Mouse (Mus musculus) midbrain, embryonic 12.5 days (tissue): Measurements from ENCODE around the gene Dcbld2. TPM values are rescaled to one million over a fixed set of nuclear protein-coding genes. Genes with fewer than 3 reads are reported as not detected.
A peak's percentile ranks its signal among the peaks of the same experiment; 100 is the strongest.

ENCODE experiments used
- ATAC-seq: fragments of 200-750 bp; cut with Nextera tagmentation; 2 replicates; pipeline ENCODE4 v1.8.0; 2017; ENCODE audit warnings: low read depth, moderate TSS enrichment, moderate library complexity; ENCODE audit not compliant: low FRiP score
- H3K27ac ChIP-seq: fragments of 300-500 bp; sonication (generic); replicated peaks from 2 replicates; pipeline ENCODE4 v1.5.1; 2016; ENCODE audit warnings: mild to moderate bottlenecking
- H3K27me3 ChIP-seq: fragments of 300-500 bp; sonication (generic); 2 replicates; pipeline ENCODE4 v1.6.1; 2016; ENCODE audit warnings: mild to moderate bottlenecking
- H3K36me3 ChIP-seq: fragments of 300-500 bp; sonication (generic); 2 replicates; pipeline ENCODE4 v1.6.1; 2016
- H3K4me1 ChIP-seq: fragments of 300-500 bp; sonication (generic); 2 replicates; pipeline ENCODE4 v1.6.1; 2016
- H3K4me2 ChIP-seq: fragments of 300-500 bp; sonication (generic); replicated peaks from 2 replicates; pipeline ENCODE4 v1.6.1; 2016; ENCODE audit warnings: mild to moderate bottlenecking, moderate library complexity
- H3K4me3 ChIP-seq: fragments of 300-500 bp; sonication (generic); 2 replicates; pipeline ENCODE4 v1.5.1; 2016; ENCODE audit warnings: mild to moderate bottlenecking
- H3K9ac ChIP-seq: fragments of 300-500 bp; sonication (generic); replicated peaks from 2 replicates; pipeline ENCODE4 v1.6.1; 2016; ENCODE audit warnings: mild to moderate bottlenecking, moderate library complexity
- H3K9me3 ChIP-seq: fragments of 300-500 bp; sonication (generic); 2 replicates; pipeline ENCODE4 v1.6.1; 2016; ENCODE audit warnings: mild to moderate bottlenecking
- WGBS: fragments of 180-500 bp; shearing (Covaris S2); methylation state at CpG from one replicate; pipeline ENCODE4 v1.1.7; 2016; 5-methylcytosine and 5-hydroxymethylcytosine counted together
- polyA plus RNA-seq: library from polyadenylated mRNA; unstranded; fragments of >200 nt; fragmentation: Nextera tagmentation; extraction: Ambion mirVana; gene quantifications from 2 replicates; pipeline ENCODE4 v1.2.1, GENCODE M21; 2016

Gene Dcbld2
- 7.9 and 8.3 TPM in 2 replicates for polyA plus RNA-seq

- Histone ChIP-seq H3K36me3 (no peaks in the 10 kb centered on the region), H3K27ac (peak within 1 kb of the TSS; percentile 91), H3K9ac (peak within 1 kb of the TSS; percentile 87), H3K4me1 (peaks cover 13% of the 10 kb centered on the region), H3K4me3 (peak within 1 kb of the TSS; percentile 90), H3K27me3 (no peaks in the 10 kb centered on the region), H3K9me3 (no peaks in the 10 kb centered on the region), H3K4me2 (peak within 1 kb of the TSS; percentile 75)
- ATAC-seq, result peak; percentile 99
- 0% methylated on average over 27 of the region's 32 CpGs for WGBS
Observed at GRCm38 (mm10) chr16:58408062-58408486, at the start of gene Dcbld2. Gene Dcbld2, plus strand, starts transcription at chr16:58408443.

- Histone ChIP-seq H3K9ac (no peak overlapping the region), H3K4me3 (no peak overlapping the region), H3K9me3 (no peaks in the 10 kb centered on the region), H3K4me1 (no peaks in the 10 kb centered on the region), H3K27me3 (no peaks in the 10 kb centered on the region), H3K36me3 (no peaks in the 10 kb centered on the region), H3K27ac (no peak overlapping the region), H3K4me2 (no peak overlapping the region)
- 68% methylated on average over 1 of the region's 1 CpGs for WGBS
- no peak for ATAC-seq
Observed at GRCm38 (mm10) chr16:58377170-58377569, 31.1 kb upstream of the Dcbld2 start.

- no peaks in the 10 kb centered on the region for H3K36me3 ChIP-seq
Observed at GRCm38 (mm10) chr16:58377756-58378503, 30.3 kb upstream of the Dcbld2 start.

GRCm38 (mm10) chr16:58386241-58386757 is 21.9 kb upstream of the Dcbld2 start:
- Histone ChIP-seq H3K9me3 (no peaks in the 10 kb centered on the region), H3K36me3 (no peaks in the 10 kb centered on the region), H3K27me3 (no peaks in the 10 kb centered on the region), H3K4me1 (no peaks in the 10 kb centered on the region), H3K27ac (no peak overlapping the region), H3K4me3 (no peak overlapping the region), H3K9ac (no peak overlapping the region), H3K4me2 (no peak overlapping the region)
- ATAC-seq, result no peak
- 92% methylated on average over 4 of the region's 4 CpGs for WGBS

More at GRCm38 (mm10) chr16:58377756-58378503, 30.3 kb upstream of the Dcbld2 start:
- 78% methylated on average over 13 of the region's 13 CpGs for WGBS
- Histone ChIP-seq H3K4me1 (no peaks in the 10 kb centered on the region), H3K9me3 (no peaks in the 10 kb centered on the region), H3K4me3 (no peak overlapping the region), H3K9ac (no peak overlapping the region), H3K27me3 (no peaks in the 10 kb centered on the region), H3K27ac (no peak overlapping the region), H3K4me2 (no peak overlapping the region)
- no peak for ATAC-seq

- H3K27ac ChIP-seq, result no peak overlapping the region
- no peak for ATAC-seq
- no peaks in the 10 kb centered on the region for H3K9me3 ChIP-seq
- no peak overlapping the region for H3K4me3 ChIP-seq
- H3K27me3 ChIP-seq, result no peaks in the 10 kb centered on the region
- no peak overlapping the region for H3K4me2 ChIP-seq
- 17% methylated on average over 7 of the region's 7 CpGs for WGBS
- H3K9ac ChIP-seq, result no peak overlapping the region
- no peaks in the 10 kb centered on the region for H3K36me3 ChIP-seq
- no peaks in the 10 kb centered on the region for H3K4me1 ChIP-seq
Observed at GRCm38 (mm10) chr16:58389143-58389755, 19.0 kb upstream of the Dcbld2 start.

- WGBS, result 90% methylated on average over 3 of the region's 3 CpGs
- no peak overlapping the region for H3K4me3 ChIP-seq
- no peak for ATAC-seq
- no peaks in the 10 kb centered on the region for H3K27me3 ChIP-seq
- H3K9me3 ChIP-seq, result no peaks in the 10 kb centered on the region
- no peak overlapping the region for H3K4me2 ChIP-seq
- no peak overlapping the region for H3K27ac ChIP-seq
- H3K9ac ChIP-seq, result no peak overlapping the region
- H3K36me3 ChIP-seq, result no peaks in the 10 kb centered on the region
- no peaks in the 10 kb centered on the region for H3K4me1 ChIP-seq
Observed at GRCm38 (mm10) chr16:58393036-58393435, 15.2 kb upstream of the Dcbld2 start.

- no peaks in the 10 kb centered on the region for H3K9me3 ChIP-seq
- WGBS, result 85% methylated on average over 5 of the region's 5 CpGs
Observed at GRCm38 (mm10) chr16:58394156-58394555, 14.1 kb upstream of the Dcbld2 start.

GRCm38 (mm10) chr16:58398604-58399003 is 9.6 kb upstream of the Dcbld2 start:
- Histone ChIP-seq H3K36me3 (no peaks in the 10 kb centered on the region), H3K27me3 (no peaks in the 10 kb centered on the region), H3K27ac (no peak overlapping the region), H3K4me3 (no peak overlapping the region), H3K9me3 (no peaks in the 10 kb centered on the region), H3K4me2 (no peak overlapping the region), H3K9ac (no peak overlapping the region), H3K4me1 (0 out of 2 replicates have a peak, but pooled peaks cover 4% of the 10 kb centered on the region)
- 82% methylated on average over 3 of the region's 3 CpGs for WGBS
- ATAC-seq, result no peak

More at GRCm38 (mm10) chr16:58394156-58394555, 14.1 kb upstream of the Dcbld2 start:
- H3K9ac ChIP-seq, result no peak overlapping the region
- no peak overlapping the region for H3K4me2 ChIP-seq
- no peaks in the 10 kb centered on the region for H3K27me3 ChIP-seq
- H3K4me1 ChIP-seq, result no peaks in the 10 kb centered on the region
- no peaks in the 10 kb centered on the region for H3K36me3 ChIP-seq
- no peak for ATAC-seq
- no peak overlapping the region for H3K4me3 ChIP-seq
- no peak overlapping the region for H3K27ac ChIP-seq

- no peak overlapping the region for H3K9ac ChIP-seq
- no peaks in the 10 kb centered on the region for H3K36me3 ChIP-seq
- H3K4me1 ChIP-seq, result 0 out of 2 replicates have a peak, but pooled peaks cover 4% of the 10 kb centered on the region
- H3K9me3 ChIP-seq, result no peaks in the 10 kb centered on the region
- H3K4me3 ChIP-seq, result no peak overlapping the region
- WGBS, result 65% methylated on average over 2 of the region's 2 CpGs
- H3K27ac ChIP-seq, result no peak overlapping the region
- no peak overlapping the region for H3K4me2 ChIP-seq
- ATAC-seq, result no peak
- no peaks in the 10 kb centered on the region for H3K27me3 ChIP-seq
Observed at GRCm38 (mm10) chr16:58401079-58401478, 7.2 kb upstream of the Dcbld2 start.

GRCm38 (mm10) chr16:58404665-58405064 is 3.6 kb upstream of the Dcbld2 start:
- 59% methylated on average over 7 of the region's 7 CpGs for WGBS
- Histone ChIP-seq H3K27ac (no peak overlapping the region), H3K27me3 (no peaks in the 10 kb centered on the region), H3K4me1 (peaks cover 10% of the 10 kb centered on the region), H3K9me3 (no peaks in the 10 kb centered on the region), H3K9ac (no peak overlapping the region), H3K36me3 (no peaks in the 10 kb centered on the region), H3K4me3 (no peak overlapping the region), H3K4me2 (no peak overlapping the region)
- no peak for ATAC-seq

GRCm38 (mm10) chr16:58405271-58405670 is 3.0 kb upstream of the Dcbld2 start:
- Histone ChIP-seq H3K9ac (no peak overlapping the region), H3K27ac (no peak overlapping the region), H3K9me3 (no peaks in the 10 kb centered on the region), H3K4me1 (peaks cover 13% of the 10 kb centered on the region), H3K4me2 (no peak overlapping the region), H3K4me3 (no peak overlapping the region), H3K27me3 (no peaks in the 10 kb centered on the region), H3K36me3 (no peaks in the 10 kb centered on the region)
- no peak for ATAC-seq
- 89% methylated on average over 4 of the region's 4 CpGs for WGBS
